Mouse (Mus musculus) lung, embryonic 16.5 days (tissue): ENCODE measurements around the gene Tapt1. TPM values are rescaled to one million over a fixed set of nuclear protein-coding genes. Genes with fewer than 3 reads are reported as not detected.

Experiments used
- ATAC-seq: fragments of 200-750 bp; cut with Nextera tagmentation; 2 replicates; pipeline ENCODE4 v1.8.0; 2017; ENCODE audit warnings: low read depth, mild to moderate bottlenecking, moderate library complexity
- H3K27ac ChIP-seq: fragments of 300-500 bp; sonication (generic); 2 replicates; pipeline ENCODE4 v1.5.1; 2014; ENCODE audit warnings: mild to moderate bottlenecking, control low read depth, low read length
- H3K27me3 ChIP-seq: fragments of 300-500 bp; sonication (generic); 2 replicates; pipeline ENCODE4 v1.6.1; 2014; ENCODE audit warnings: low read depth, low read length, mixed read lengths; ENCODE audit not compliant: control insufficient read depth, insufficient read depth
- H3K36me3 ChIP-seq: fragments of 300-500 bp; sonication (generic); 2 replicates; pipeline ENCODE4 v1.6.1; 2014; ENCODE audit warnings: low read length; ENCODE audit not compliant: control insufficient read depth, insufficient read depth
- H3K4me1 ChIP-seq: fragments of 300-500 bp; sonication (generic); replicated peaks from 2 replicates; pipeline ENCODE4 v1.6.1; 2014; ENCODE audit warnings: low read length, mixed read lengths; ENCODE audit not compliant: control insufficient read depth, insufficient read depth
- H3K4me2 ChIP-seq: fragments of 300-500 bp; sonication (generic); 2 replicates; pipeline ENCODE4 v1.6.1; 2014; ENCODE audit warnings: low read depth, low read length, control low read depth
- H3K4me3 ChIP-seq: fragments of 300-500 bp; sonication (generic); 2 replicates; pipeline ENCODE4 v1.5.1; 2014; ENCODE audit warnings: mild to moderate bottlenecking, low read length, control low read depth
- H3K9ac ChIP-seq: fragments of 300-500 bp; sonication (generic); 2 replicates; pipeline ENCODE4 v1.6.1; 2014; ENCODE audit warnings: low read length, control low read depth
- H3K9me3 ChIP-seq: fragments of 300-500 bp; sonication (generic); 2 replicates; pipeline ENCODE4 v1.6.1; 2016; ENCODE audit warnings: low read length; ENCODE audit not compliant: control insufficient read depth
- whole genome bisulfite sequencing: fragments of 180-500 bp; shearing (Covaris S2); extraction: QIAGEN DNeasy Blood & Tissue Kit; methylation state at CpG from one replicate; pipeline ENCODE4 v1.1.7; 2014; 5-methylcytosine and 5-hydroxymethylcytosine counted together
- polyA plus RNA-seq: library from polyadenylated mRNA; unstranded; fragments of >200 nt; fragmentation: Nextera tagmentation; extraction: Ambion mirVana; gene quantifications from 2 replicates; pipeline ENCODE4 v1.2.1, GENCODE M21; 2015

Tapt1 gene
- polyA plus RNA-seq, 1 experiment from 2014 or later = 36.9 TPM

GRCm38 (mm10) chr5:44162786-44163185 is 63.6 kb downstream of the Tapt1 start:
- WGBS = 77% methylated on average over 7 of the region's 7 CpGs
- no peak for ATAC-seq
- H3K4me3 ChIP-seq = no peak overlapping the region
- no peaks in the 10 kb centered on the region for H3K36me3 ChIP-seq
- no peak overlapping the region for H3K27ac ChIP-seq
- no peaks in the 10 kb centered on the region for H3K27me3 ChIP-seq
- no peak overlapping the region for H3K9ac ChIP-seq
- no peaks in the 10 kb centered on the region for H3K9me3 ChIP-seq
- no peak overlapping the region for H3K4me2 ChIP-seq
- H3K4me1 ChIP-seq = no peaks in the 10 kb centered on the region; the same call in 1 of the 2 replicates

- H3K4me2 ChIP-seq = no peak overlapping the region
- no peak overlapping the region for H3K9ac ChIP-seq
- no peaks in the 10 kb centered on the region for H3K27me3 ChIP-seq
- H3K36me3 ChIP-seq = no peaks in the 10 kb centered on the region
- H3K4me1 ChIP-seq = no peaks in the 10 kb centered on the region; the same call in 1 of the 2 replicates
- H3K27ac ChIP-seq = no peak overlapping the region
- WGBS = 61% methylated on average over 4 of the region's 4 CpGs
- no peak for ATAC-seq
- H3K4me3 ChIP-seq = no peak overlapping the region
- H3K9me3 ChIP-seq = no peaks in the 10 kb centered on the region
These were observed 66.6 kb downstream of the Tapt1 start for GRCm38 (mm10) chr5:44159679-44160438.

GRCm38 (mm10) chr5:44159231-44159630 is 67.2 kb downstream of the Tapt1 start:
- Histone ChIP-seq H3K9ac (no peak overlapping the region), H3K4me3 (no peak overlapping the region), H3K36me3 (no peaks in the 10 kb centered on the region), H3K27me3 (no peaks in the 10 kb centered on the region), H3K9me3 (no peaks in the 10 kb centered on the region), H3K27ac (no peak overlapping the region), H3K4me2 (no peak overlapping the region), H3K4me1 (no peaks in the 10 kb centered on the region)
- no peak for ATAC-seq
- 87% methylated on average over 2 of the region's 2 CpGs for WGBS

GRCm38 (mm10) chr5:44158458-44158857 is 68.0 kb downstream of the Tapt1 start:
- 88% methylated on average over 3 of the region's 3 CpGs for WGBS
- Histone ChIP-seq H3K36me3 (no peaks in the 10 kb centered on the region), H3K4me3 (no peak overlapping the region), H3K4me1 (no peaks in the 10 kb centered on the region), H3K9me3 (no peaks in the 10 kb centered on the region), H3K27me3 (no peaks in the 10 kb centered on the region), H3K9ac (no peak overlapping the region), H3K27ac (no peak overlapping the region), H3K4me2 (no peak overlapping the region)
- no peak for ATAC-seq

GRCm38 (mm10) chr5:44157760-44158159 is 68.7 kb downstream of the Tapt1 start:
- Histone ChIP-seq H3K9me3 (no peaks in the 10 kb centered on the region), H3K36me3 (no peaks in the 10 kb centered on the region), H3K27me3 (no peaks in the 10 kb centered on the region), H3K4me3 (no peak overlapping the region), H3K27ac (no peak overlapping the region), H3K9ac (no peak overlapping the region), H3K4me2 (no peak overlapping the region), H3K4me1 (no peaks in the 10 kb centered on the region)
- 67% methylated on average over 6 of the region's 6 CpGs for WGBS
- no peak for ATAC-seq

- Histone ChIP-seq H3K9ac (no peak overlapping the region), H3K4me2 (no peak overlapping the region), H3K4me1 (peaks cover 6% of the 10 kb centered on the region; the same call in 1 of the 2 replicates), H3K9me3 (peaks cover 2% of the 10 kb centered on the region; the same call in 1 of the 2 replicates), H3K27me3 (no peaks in the 10 kb centered on the region), H3K27ac (peak overlapping the region; percentile 85), H3K4me3 (no peak overlapping the region), H3K36me3 (no peaks in the 10 kb centered on the region)
- peak; percentile 58 for ATAC-seq
- 56% methylated on average over 1 of the region's 1 CpGs for WGBS
These were observed 73.4 kb downstream of the Tapt1 start for GRCm38 (mm10) chr5:44153050-44153449.

- Histone ChIP-seq H3K4me1 (peaks cover 6% of the 10 kb centered on the region; the same call in 1 of the 2 replicates), H3K27ac (peak overlapping the region; percentile 65), H3K36me3 (no peaks in the 10 kb centered on the region), H3K27me3 (no peaks in the 10 kb centered on the region), H3K9me3 (peaks cover 2% of the 10 kb centered on the region; the same call in 1 of the 2 replicates), H3K9ac (no peak overlapping the region), H3K4me2 (no peak overlapping the region), H3K4me3 (no peak overlapping the region)
- peak; percentile 90 for ATAC-seq
- 33% methylated on average over 4 of the region's 4 CpGs for WGBS
These were observed 74.9 kb downstream of the Tapt1 start for GRCm38 (mm10) chr5:44151327-44152051.

- ATAC-seq = no peak
- Histone ChIP-seq H3K9ac (no peak overlapping the region), H3K4me2 (no peak overlapping the region), H3K27ac (no peak overlapping the region), H3K4me3 (no peak overlapping the region), H3K4me1 (peaks cover 6% of the 10 kb centered on the region; the same call in 1 of the 2 replicates), H3K9me3 (peaks cover 2% of the 10 kb centered on the region; the same call in 1 of the 2 replicates), H3K27me3 (no peaks in the 10 kb centered on the region), H3K36me3 (no peaks in the 10 kb centered on the region)
- WGBS = 83% methylated on average over 3 of the region's 3 CpGs
These were observed 78.7 kb downstream of the Tapt1 start for GRCm38 (mm10) chr5:44147732-44148131.
